Mouse (Mus musculus) liver, embryonic 12.5 days (tissue): ENCODE measurements around the gene Cdc14b. TPM values are rescaled to one million over a fixed set of nuclear protein-coding genes. Genes with fewer than 3 reads are reported as not detected.

Experiments
- ATAC-seq: fragments of 200-750 bp; cut with Nextera tagmentation; 2 replicates; pipeline ENCODE4 v1.8.0; 2017; ENCODE audit warnings: moderate number of reproducible peaks, mild to moderate bottlenecking, moderate library complexity
- H3K27ac ChIP-seq: fragments of 300-500 bp; sonication (generic); 2 replicates; pipeline ENCODE4 v1.5.1; 2016; ENCODE audit warnings: mild to moderate bottlenecking
- H3K27me3 ChIP-seq: fragments of 300-500 bp; sonication (generic); replicated peaks from 2 replicates; pipeline ENCODE4 v1.6.1; 2016; ENCODE audit warnings: mild to moderate bottlenecking, moderate library complexity
- H3K36me3 ChIP-seq: fragments of 300-500 bp; sonication (generic); 2 replicates; pipeline ENCODE4 v1.6.1; 2016; ENCODE audit warnings: mild to moderate bottlenecking, moderate library complexity
- H3K4me1 ChIP-seq: fragments of 300-500 bp; sonication (generic); 2 replicates; pipeline ENCODE4 v1.6.1; 2016
- H3K4me2 ChIP-seq: fragments of 300-500 bp; sonication (generic); 2 replicates; pipeline ENCODE4 v1.6.1; 2016; ENCODE audit warnings: mild to moderate bottlenecking, moderate library complexity
- H3K4me3 ChIP-seq: fragments of 300-500 bp; sonication (generic); 2 replicates; pipeline ENCODE4 v1.5.1; 2016; ENCODE audit warnings: mild to moderate bottlenecking, moderate library complexity
- H3K9ac ChIP-seq: fragments of 300-500 bp; sonication (generic); 2 replicates; pipeline ENCODE4 v1.6.1; 2016; ENCODE audit warnings: mild to moderate bottlenecking, moderate library complexity
- H3K9me3 ChIP-seq: fragments of 300-500 bp; sonication (generic); replicated peaks from 2 replicates; pipeline ENCODE4 v1.6.1; 2016; ENCODE audit warnings: mild to moderate bottlenecking, moderate library complexity
- WGBS: fragments of 180-500 bp; shearing (Covaris S2); methylation state at CpG from one replicate; pipeline ENCODE4 v1.1.7; 2016; ENCODE audit not compliant: insufficient replicate concordance; 5-methylcytosine and 5-hydroxymethylcytosine counted together
- polyA plus RNA-seq: library from polyadenylated mRNA; unstranded; fragments of >200 nt; fragmentation: Nextera tagmentation; extraction: Ambion mirVana; gene quantifications from 2 replicates; pipeline ENCODE4 v1.2.1, GENCODE M21; 2016

Cdc14b gene
- polyA plus RNA-seq, 1 experiment from 2014 or later = 10.7 TPM

DNA sequence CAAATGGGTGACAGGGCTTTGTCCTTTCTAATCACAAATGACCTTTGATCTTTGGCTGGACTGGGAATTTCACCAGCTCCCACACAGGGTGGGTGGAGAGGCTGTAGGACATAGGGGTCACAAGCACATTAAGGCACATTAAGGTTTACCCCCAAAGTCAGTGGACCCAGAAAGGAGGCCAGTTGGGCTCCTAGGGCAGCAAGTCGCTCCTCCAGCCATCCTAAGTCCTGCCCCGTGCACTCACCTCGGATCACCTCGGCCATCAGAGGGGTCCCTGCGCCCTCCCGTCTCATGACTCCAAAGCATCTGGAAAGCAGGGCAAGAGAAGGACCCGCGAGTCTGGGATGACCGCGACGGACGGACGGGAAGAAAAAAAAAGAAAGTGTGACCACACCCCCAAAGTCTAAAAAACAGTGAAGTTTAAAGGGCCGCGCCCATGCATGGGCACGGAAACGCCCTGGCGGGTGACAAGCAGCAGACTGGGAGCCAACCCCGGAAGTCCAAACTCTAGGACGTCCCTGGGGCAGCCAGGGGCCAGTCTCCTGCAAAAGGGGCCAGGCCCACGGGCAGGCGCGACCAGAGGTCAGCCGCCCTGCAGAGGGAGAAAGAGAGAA is 26.8 kb downstream of the Cdc14b start:
- Histone ChIP-seq H3K27me3 (no peaks in the 10 kb centered on the region), H3K9ac (peak overlapping the region; percentile 76), H3K9me3 (no peaks in the 10 kb centered on the region), H3K4me1 (peaks cover 33% of the 10 kb centered on the region), H3K36me3 (no peaks in the 10 kb centered on the region), H3K4me2 (peak overlapping the region; percentile 91), H3K4me3 (peak overlapping the region; percentile 72), H3K27ac (peak overlapping the region; percentile 80)
- WGBS = under 1% methylated on average over 24 of the region's 24 CpGs
- ATAC-seq = peak; percentile 95

DNA sequence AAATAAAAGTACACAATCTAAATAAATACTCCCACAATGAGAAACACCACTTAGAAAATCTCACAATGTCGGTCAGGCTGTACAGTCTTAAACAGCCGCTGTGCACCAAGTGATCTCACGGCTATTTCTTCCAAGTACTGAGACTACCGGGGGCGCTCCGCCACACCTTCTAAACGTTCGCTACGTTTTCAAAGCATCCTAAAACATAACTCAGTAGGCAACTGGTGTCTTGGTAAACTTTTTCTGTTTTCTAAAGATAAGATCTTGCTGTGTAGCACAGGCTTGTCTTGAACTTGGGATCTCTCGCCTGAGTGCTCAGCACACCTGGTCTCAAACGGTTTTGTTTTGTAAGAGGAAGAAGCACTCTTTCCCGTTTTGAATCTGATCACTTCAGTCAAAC is 29.0 kb downstream of the Cdc14b start:
- no peak for ATAC-seq
- no peaks in the 10 kb centered on the region for H3K9me3 ChIP-seq
- H3K27me3 ChIP-seq = no peaks in the 10 kb centered on the region
- 79% methylated on average over 12 of the region's 12 CpGs for WGBS
- no peak overlapping the region for H3K9ac ChIP-seq
- 0 out of 2 replicates have a peak, but pooled peaks cover 5% of the 10 kb centered on the region for H3K36me3 ChIP-seq
- no peak overlapping the region for H3K27ac ChIP-seq
- H3K4me1 ChIP-seq = peaks cover 22% of the 10 kb centered on the region
- H3K4me2 ChIP-seq = no peak overlapping the region
- H3K4me3 ChIP-seq = no peak overlapping the region

DNA sequence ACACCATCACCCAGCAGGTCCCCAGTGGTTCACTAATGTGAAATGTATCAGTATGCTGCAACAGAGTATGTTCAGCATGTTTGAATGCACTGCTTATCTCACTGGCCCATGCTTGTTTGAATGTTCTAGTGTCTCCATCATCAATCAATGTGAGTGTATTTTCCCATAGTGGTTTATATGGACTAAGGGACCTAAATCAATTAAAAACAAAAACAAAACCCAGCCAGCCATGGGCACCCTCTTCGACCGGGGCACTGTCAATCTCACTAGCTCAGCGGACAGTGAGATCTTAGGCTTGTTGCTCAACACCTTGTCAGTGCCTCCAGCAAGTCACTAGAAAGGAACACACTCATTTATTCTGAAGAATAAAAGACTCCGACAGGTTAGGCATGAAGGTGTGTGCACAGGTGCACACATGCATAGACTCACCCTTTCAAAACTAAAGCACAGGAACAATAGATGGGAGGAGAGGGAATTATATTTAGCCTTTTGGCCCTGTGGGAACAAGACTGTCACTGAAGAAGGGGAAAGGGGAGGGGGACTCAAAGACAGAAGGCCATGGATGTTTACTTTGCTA is 30.3 kb downstream of the Cdc14b start:
- WGBS = 80% methylated on average over 4 of the region's 4 CpGs
- no peak for ATAC-seq
- Histone ChIP-seq H3K4me1 (peaks cover 34% of the 10 kb centered on the region), H3K27ac (no peak overlapping the region), H3K4me2 (no peak overlapping the region), H3K4me3 (no peak overlapping the region), H3K27me3 (no peaks in the 10 kb centered on the region), H3K36me3 (0 out of 2 replicates have a peak, but pooled peaks cover 7% of the 10 kb centered on the region), H3K9me3 (no peaks in the 10 kb centered on the region), H3K9ac (no peak overlapping the region)

- H3K36me3 ChIP-seq = 0 out of 2 replicates have a peak, but pooled peaks cover 7% of the 10 kb centered on the region
- H3K4me3 ChIP-seq = no peak overlapping the region
- no peak overlapping the region for H3K4me2 ChIP-seq
- no peak overlapping the region for H3K9ac ChIP-seq
- H3K27me3 ChIP-seq = no peaks in the 10 kb centered on the region
- no peak overlapping the region for H3K27ac ChIP-seq
- ATAC-seq = no peak
- H3K9me3 ChIP-seq = no peaks in the 10 kb centered on the region
- H3K4me1 ChIP-seq = peaks cover 28% of the 10 kb centered on the region
These were observed 32.4 kb downstream of the Cdc14b start for GRCm38 (mm10) chr13:64242721-64243120.

GRCm38 (mm10) chr13:64240626-64241025 is 34.5 kb downstream of the Cdc14b start:
- Histone ChIP-seq H3K9me3 (no peaks in the 10 kb centered on the region), H3K27me3 (no peaks in the 10 kb centered on the region), H3K36me3 (0 out of 2 replicates have a peak, but pooled peaks cover 7% of the 10 kb centered on the region), H3K9ac (no peak overlapping the region), H3K4me2 (no peak overlapping the region), H3K4me3 (no peak overlapping the region), H3K4me1 (peaks cover 47% of the 10 kb centered on the region), H3K27ac (no peak overlapping the region)
- ATAC-seq = no peak
- WGBS = 76% methylated on average over 7 of the region's 7 CpGs

DNA sequence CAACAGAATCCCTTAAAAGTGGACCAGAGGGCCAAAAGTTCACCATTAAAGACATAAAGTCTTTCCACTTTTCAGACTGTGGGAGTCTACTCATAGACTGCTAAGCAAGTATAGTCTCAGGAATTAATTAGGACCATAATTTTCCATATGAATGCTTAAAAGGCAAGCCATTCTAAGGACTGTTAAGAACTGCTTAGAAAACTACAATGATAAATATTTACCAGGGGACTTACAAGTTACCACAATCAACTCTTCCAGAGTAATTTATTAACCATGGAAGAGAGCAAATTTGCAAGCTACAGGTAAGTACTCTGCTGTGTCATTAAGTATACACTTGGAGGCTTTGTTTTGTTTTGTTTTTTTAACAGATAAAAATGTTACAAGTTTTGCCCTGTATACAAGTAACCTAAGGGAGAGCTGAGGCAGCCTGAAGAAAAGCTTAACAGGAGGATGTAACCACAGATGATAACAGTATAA is 37.4 kb downstream of the Cdc14b start:
- Histone ChIP-seq H3K4me3 (no peak overlapping the region), H3K9ac (no peak overlapping the region), H3K27me3 (no peaks in the 10 kb centered on the region), H3K36me3 (0 out of 2 replicates have a peak, but pooled peaks cover 5% of the 10 kb centered on the region), H3K27ac (peak overlapping the region; percentile 56; the same call in 1 of the 2 replicates), H3K4me1 (peaks cover 60% of the 10 kb centered on the region), H3K9me3 (no peaks in the 10 kb centered on the region), H3K4me2 (no peak overlapping the region)
- no peak; the same call in 1 of the 2 replicates for ATAC-seq

- peaks cover 60% of the 10 kb centered on the region for H3K4me1 ChIP-seq
- 0 out of 2 replicates have a peak overlapping the region, but pooled peaks have one; percentile 7 for H3K4me2 ChIP-seq
- WGBS = 22% methylated on average over 4 of the region's 4 CpGs
These were observed 38.0 kb downstream of the Cdc14b start for GRCm38 (mm10) chr13:64237000-64237680.

DNA sequence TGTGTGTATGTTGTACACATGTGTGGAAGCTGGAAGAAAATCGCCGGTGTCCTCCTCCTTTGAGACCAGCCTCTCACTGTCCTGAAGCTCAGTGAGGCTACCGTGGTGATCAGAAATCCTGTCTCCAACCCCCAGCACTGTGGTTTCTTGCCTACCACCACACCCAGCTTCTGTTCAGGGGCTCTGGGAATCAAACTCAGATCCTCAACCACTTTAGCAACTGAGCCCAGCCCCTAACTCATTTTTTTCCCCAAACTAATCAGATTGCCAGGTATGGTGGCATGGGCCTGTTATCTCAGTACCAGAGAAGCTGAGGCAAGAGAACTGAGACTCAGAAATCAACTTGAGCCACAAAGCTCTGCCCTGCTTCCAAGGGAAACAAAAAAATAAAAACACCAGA is 39.3 kb downstream of the Cdc14b start:
- Histone ChIP-seq H3K4me1 (peaks cover 53% of the 10 kb centered on the region), H3K9me3 (no peaks in the 10 kb centered on the region), H3K4me3 (no peak overlapping the region), H3K9ac (no peak overlapping the region), H3K27me3 (no peaks in the 10 kb centered on the region), H3K4me2 (no peak overlapping the region), H3K36me3 (0 out of 2 replicates have a peak, but pooled peaks cover 2% of the 10 kb centered on the region), H3K27ac (no peak overlapping the region)
- no peak for ATAC-seq
- WGBS = 47% methylated on average over 3 of the region's 3 CpGs

More at GRCm38 (mm10) chr13:64237000-64237680, 38.0 kb downstream of the Cdc14b start:
- no peak overlapping the region for H3K9ac ChIP-seq
- H3K27me3 ChIP-seq = no peaks in the 10 kb centered on the region
- H3K4me3 ChIP-seq = no peak overlapping the region
- 0 out of 2 replicates have a peak, but pooled peaks cover 2% of the 10 kb centered on the region for H3K36me3 ChIP-seq
- no peaks in the 10 kb centered on the region for H3K9me3 ChIP-seq
- ATAC-seq = peak; percentile 74
- H3K27ac ChIP-seq = peak overlapping the region; percentile 56

- Histone ChIP-seq H3K27ac (no peak overlapping the region), H3K4me2 (no peak overlapping the region), H3K4me3 (no peak overlapping the region), H3K36me3 (0 out of 2 replicates have a peak, but pooled peaks cover 2% of the 10 kb centered on the region), H3K9me3 (no peaks in the 10 kb centered on the region), H3K9ac (no peak overlapping the region), H3K27me3 (no peaks in the 10 kb centered on the region), H3K4me1 (peaks cover 47% of the 10 kb centered on the region)
- no peak for ATAC-seq
- 66% methylated on average over 4 of the region's 4 CpGs for WGBS
These were observed 39.9 kb downstream of the Cdc14b start for GRCm38 (mm10) chr13:64235062-64235715.

DNA sequence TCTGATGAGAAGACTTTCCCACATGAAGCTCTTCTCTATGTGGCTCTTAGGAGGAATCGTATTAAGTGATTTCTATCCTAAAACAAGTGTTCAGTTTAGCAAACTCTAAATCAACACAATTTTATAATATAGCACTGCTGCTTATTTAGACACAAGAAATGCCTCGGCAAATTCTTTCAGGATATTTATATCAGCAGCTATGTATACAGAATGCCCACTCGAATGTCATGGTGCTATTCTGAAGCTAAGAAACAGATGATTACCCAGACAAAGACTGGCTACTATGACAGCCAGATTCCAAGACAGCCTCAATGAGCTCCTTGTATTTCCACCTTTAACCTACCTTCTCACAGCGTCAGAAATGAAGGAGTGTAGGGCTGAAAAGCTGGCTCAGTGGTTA is 42.0 kb downstream of the Cdc14b start:
- no peak overlapping the region for H3K9ac ChIP-seq
- H3K4me3 ChIP-seq = no peak overlapping the region
- ATAC-seq = no peak
- H3K9me3 ChIP-seq = no peaks in the 10 kb centered on the region
- no peaks in the 10 kb centered on the region for H3K27me3 ChIP-seq
- H3K4me1 ChIP-seq = peaks cover 38% of the 10 kb centered on the region
- no peaks in the 10 kb centered on the region for H3K36me3 ChIP-seq
- no peak overlapping the region for H3K4me2 ChIP-seq
- no peak overlapping the region for H3K27ac ChIP-seq
- 71% methylated on average over 4 of the region's 4 CpGs for WGBS

- Histone ChIP-seq H3K4me2 (no peak overlapping the region), H3K4me3 (no peak overlapping the region), H3K27ac (no peak overlapping the region), H3K9ac (no peak overlapping the region), H3K27me3 (no peaks in the 10 kb centered on the region), H3K4me1 (no peaks in the 10 kb centered on the region), H3K36me3 (no peaks in the 10 kb centered on the region), H3K9me3 (no peaks in the 10 kb centered on the region)
- WGBS = 79% methylated on average over 4 of the region's 4 CpGs
- ATAC-seq = no peak
These were observed 48.4 kb downstream of the Cdc14b start for GRCm38 (mm10) chr13:64226725-64227124.

GRCm38 (mm10) chr13:64225738-64226137 is 49.4 kb downstream of the Cdc14b start:
- Histone ChIP-seq H3K4me1 (no peaks in the 10 kb centered on the region), H3K4me3 (no peak overlapping the region), H3K9ac (no peak overlapping the region), H3K9me3 (no peaks in the 10 kb centered on the region), H3K27ac (no peak overlapping the region), H3K4me2 (no peak overlapping the region), H3K36me3 (no peaks in the 10 kb centered on the region), H3K27me3 (no peaks in the 10 kb centered on the region)
- ATAC-seq = no peak
- 85% methylated on average over 3 of the region's 3 CpGs for WGBS
